18 mouse cellular contexts compared by ENCODE assay signal in the genomic region with DNA sequence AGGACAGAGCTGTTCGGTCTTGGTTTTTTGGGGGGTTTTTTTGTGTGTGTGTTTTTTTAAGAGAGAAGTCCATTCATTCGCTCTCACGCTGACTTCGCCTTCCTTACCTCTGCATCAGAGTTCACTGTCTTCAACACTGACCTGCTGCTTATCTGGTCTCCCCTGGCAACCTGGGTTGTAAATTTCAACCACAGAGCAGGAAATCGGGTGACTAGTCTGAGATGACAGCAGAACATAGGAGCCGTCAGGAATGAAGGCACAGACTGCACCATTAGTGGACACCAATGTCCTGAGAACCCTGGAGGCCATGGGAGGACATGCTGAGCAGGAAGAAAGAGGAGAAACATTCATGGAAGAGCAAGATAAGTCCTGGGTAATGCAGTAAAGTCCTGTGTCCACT. TPM values are rescaled to one million over a fixed set of nuclear protein-coding genes. Genes with fewer than 3 reads are reported as not detected.
A peak's percentile ranks its signal among the peaks of the same experiment; 100 is the strongest.
DNase-seq lines count a peak whose midpoint lies in the region; ATAC-seq lines count a peak whose summit lies in the region.
"Had no signal": no experiment of that assay in that cellular context is flagged by ENCODE, and none has a peak within 500 bp of the region (broad histone marks: within the 10 kb centered on the region; RNA-seq: fewer than 3 reads in every experiment).

No protein-coding gene starts in this region.

- H3K36me3 ChIP-seq in heart, embryonic 10.5 days, result 0 out of 2 replicates have a peak, but pooled peaks cover 8% of the 10 kb centered on the region
- H3K36me3 ChIP-seq in kidney, embryonic 16.5 days (ENCODE audit: insufficient read depth, low read length), result no peaks in the 10 kb centered on the region
- no peaks in the 10 kb centered on the region for H3K36me3 ChIP-seq in kidney, embryonic 14.5 days (ENCODE audit: control insufficient read depth, insufficient read depth, low read length)
- H3K36me3 ChIP-seq in intestine, embryonic 14.5 days (ENCODE audit: control insufficient read depth, insufficient read depth, low read length), result no peaks in the 10 kb centered on the region
- no peaks in the 10 kb centered on the region for H3K36me3 ChIP-seq in stomach, embryonic 16.5 days (ENCODE audit: control insufficient read depth, insufficient read depth, low read length)
- H3K36me3 ChIP-seq: neural tube, embryonic 13.5 days had no signal

- H3K4me1 ChIP-seq in heart, embryonic 10.5 days, result peaks cover 47% of the 10 kb centered on the region
- peaks cover 6% of the 10 kb centered on the region for H3K4me1 ChIP-seq in kidney, embryonic 16.5 days (ENCODE audit: insufficient read depth, low read length)
- peaks cover 8% of the 10 kb centered on the region; the same call in 1 of the 2 replicates for H3K4me1 ChIP-seq in kidney, embryonic 14.5 days (ENCODE audit: control insufficient read depth, insufficient read depth, low read length)
- 0 out of 2 replicates have a peak, but pooled peaks cover 5% of the 10 kb centered on the region for H3K4me1 ChIP-seq in intestine, embryonic 14.5 days (replicated peaks; ENCODE audit: control insufficient read depth, insufficient read depth, low read length)
- H3K4me1 ChIP-seq in stomach, embryonic 16.5 days (ENCODE audit: control insufficient read depth, insufficient read depth, low read length), result 0 out of 2 replicates have a peak, but pooled peaks cover 6% of the 10 kb centered on the region
- H3K4me1 ChIP-seq: neural tube, embryonic 13.5 days had no signal

- no peaks in the 10 kb centered on the region for H3K9me3 ChIP-seq in heart, embryonic 10.5 days
- H3K9me3 ChIP-seq in kidney, embryonic 16.5 days (ENCODE audit: low read length), result no peaks in the 10 kb centered on the region
- H3K9me3 ChIP-seq in kidney, embryonic 14.5 days (ENCODE audit: control insufficient read depth, low read length), result no peaks in the 10 kb centered on the region
- H3K9me3 ChIP-seq in intestine, embryonic 14.5 days (ENCODE audit: control insufficient read depth, low read length), result no peaks in the 10 kb centered on the region
- no peaks in the 10 kb centered on the region for H3K9me3 ChIP-seq in stomach, embryonic 16.5 days (replicated peaks; ENCODE audit: control insufficient read depth, low read length)
- H3K9me3 ChIP-seq: limb, embryonic 10.5 days; neural tube, embryonic 13.5 days had no signal

- no peaks in the 10 kb centered on the region for H3K27me3 ChIP-seq in heart, embryonic 10.5 days (ENCODE audit: insufficient read depth, poor library complexity, severe bottlenecking)
- no peaks in the 10 kb centered on the region for H3K27me3 ChIP-seq in kidney, embryonic 16.5 days (ENCODE audit: insufficient read depth, low read length)
- no peaks in the 10 kb centered on the region for H3K27me3 ChIP-seq in kidney, embryonic 14.5 days (ENCODE audit: control insufficient read depth, insufficient read depth, low read length)
- no peaks in the 10 kb centered on the region for H3K27me3 ChIP-seq in intestine, embryonic 14.5 days (replicated peaks; ENCODE audit: control insufficient read depth, insufficient read depth, low read length)
- no peaks in the 10 kb centered on the region for H3K27me3 ChIP-seq in stomach, embryonic 16.5 days (ENCODE audit: control insufficient read depth, insufficient read depth, low read length)
- H3K27me3 ChIP-seq: neural tube, embryonic 13.5 days; Patski had no signal

- H3K4me2 ChIP-seq in kidney, embryonic 16.5 days (replicated peaks; ENCODE audit: low read depth, low read length), result no peak overlapping the region
- no peak overlapping the region for H3K4me2 ChIP-seq in kidney, embryonic 14.5 days (replicated peaks; ENCODE audit: low read depth, low read length)
- no peak overlapping the region for H3K4me2 ChIP-seq in intestine, embryonic 14.5 days (ENCODE audit: low read length)
- no peak overlapping the region for H3K4me2 ChIP-seq in stomach, embryonic 16.5 days (ENCODE audit: low read depth, low read length)
- H3K4me2 ChIP-seq: neural tube, embryonic 13.5 days had no signal

- peak; percentile 18; the same call in 1 of the 2 replicates for ATAC-seq in kidney, embryonic 16.5 days (ENCODE audit: low FRiP score, low TSS enrichment)
- no peak for ATAC-seq in kidney, embryonic 14.5 days (ENCODE audit: low FRiP score, low TSS enrichment)
- ATAC-seq in intestine, embryonic 14.5 days (replicated peaks; ENCODE audit: low FRiP score, low TSS enrichment, low read depth), result peak; percentile 74; the same call in 1 of the 2 replicates
- ATAC-seq in stomach, embryonic 16.5 days (ENCODE audit: insufficient read depth, low FRiP score), result peak; percentile 62
- ATAC-seq: forebrain, embryonic 14.5 days; hindbrain, embryonic 16.5 days; Patski had no signal

- intact Hi-C loops in heart, postnatal 36 days (cut with DNase I), result no loop called here

- DNase-seq in heart, embryonic 10.5 days (ENCODE audit: low spot score), result peak; percentile 84
- DNase-seq in heart, postnatal 36 days, result no peak
- DNase-seq in intestine, embryonic 14.5 days (ENCODE audit: low spot score), result peak; percentile 63
- DNase-seq in left cerebral cortex, adult 18-20 months (ENCODE audit: low spot score in 2 of 2), result no peak
- DNase-seq: B cell, adult 2 months; cerebellum, adult 9-11 months; kidney, adult 9 months; lung, postnatal 14 days had no signal

- peak overlapping the region; percentile 49; the same call in 1 of the 2 replicates for H3K27ac ChIP-seq in heart, embryonic 10.5 days
- 0 out of 2 replicates have a peak overlapping the region, but pooled peaks have one; percentile 9 for H3K27ac ChIP-seq in kidney, embryonic 16.5 days (ENCODE audit: low read length)
- H3K27ac ChIP-seq in kidney, embryonic 14.5 days (ENCODE audit: low read depth, low read length), result no peak overlapping the region
- no peak overlapping the region for H3K27ac ChIP-seq in intestine, embryonic 14.5 days (ENCODE audit: low read depth)
- no peak overlapping the region for H3K27ac ChIP-seq in stomach, embryonic 16.5 days (ENCODE audit: low read length)
- H3K27ac ChIP-seq: limb, embryonic 10.5 days; liver, embryonic 14.5 days; midbrain, embryonic 10.5 days; neural tube, embryonic 13.5 days had no signal

- 30% methylated on average over 6 of the region's 6 CpGs for WGBS in heart, embryonic 10.5 days
- WGBS in kidney, embryonic 16.5 days, result 47% methylated on average over 6 of the region's 6 CpGs
- WGBS in kidney, embryonic 14.5 days, result 43% methylated on average over 6 of the region's 6 CpGs
- WGBS in intestine, embryonic 14.5 days, result 50% methylated on average over 6 of the region's 6 CpGs
- 53% methylated on average over 6 of the region's 6 CpGs for WGBS in stomach, embryonic 16.5 days

- H3K9ac ChIP-seq in kidney, embryonic 16.5 days (replicated peaks; ENCODE audit: low read length), result no peak overlapping the region
- H3K9ac ChIP-seq in kidney, embryonic 14.5 days (ENCODE audit: low read depth, low read length), result no peak overlapping the region
- no peak overlapping the region for H3K9ac ChIP-seq in intestine, embryonic 14.5 days (ENCODE audit: low read length)
- no peak overlapping the region for H3K9ac ChIP-seq in stomach, embryonic 16.5 days (ENCODE audit: low read length)
- H3K9ac ChIP-seq: liver, embryonic 14.5 days; neural tube, embryonic 13.5 days had no signal

- no peak overlapping the region for H3K4me3 ChIP-seq in heart, embryonic 10.5 days
- H3K4me3 ChIP-seq in kidney, embryonic 16.5 days (ENCODE audit: low read length), result no peak overlapping the region
- no peak overlapping the region for H3K4me3 ChIP-seq in kidney, embryonic 14.5 days (ENCODE audit: low read length)
- no peak overlapping the region for H3K4me3 ChIP-seq in intestine, embryonic 14.5 days (ENCODE audit: low read depth, low read length)
- no peak overlapping the region for H3K4me3 ChIP-seq in stomach, embryonic 16.5 days (replicated peaks; ENCODE audit: low read length)
- H3K4me3 ChIP-seq: limb, embryonic 10.5 days; midbrain, embryonic 10.5 days; neural tube, embryonic 13.5 days had no signal

RNA-seq across cellular contexts. Expression of a gene that starts 51.1 kb away (rescaled TPM):
- polyA plus RNA-seq in heart, embryonic 10.5 days (2016; fragmentation: Nextera tagmentation; extraction: Ambion mirVana), result 45.2 and 51.3 TPM in 2 replicates
- 10 to 100 TPM; 67.5 to 80.3 TPM for total RNA-seq in heart, postnatal 36 days (2021)
- polyA plus RNA-seq in kidney, embryonic 16.5 days (2015; fragmentation: Nextera tagmentation; extraction: Ambion mirVana), result 11.7 and 14.9 TPM in 2 replicates
- polyA plus RNA-seq in kidney, embryonic 14.5 days (2014; fragmentation: Nextera tagmentation; extraction: Ambion mirVana), result 20.7 and 30.0 TPM in 2 replicates
- 15.3 and 18.3 TPM in 2 replicates for polyA plus RNA-seq in intestine, embryonic 14.5 days (2014; fragmentation: Nextera tagmentation; extraction: Ambion mirVana)
- polyA plus RNA-seq in stomach, embryonic 16.5 days (2015; fragmentation: Nextera tagmentation; extraction: Ambion mirVana), result 8.6 and 9.4 TPM in 2 replicates
- 10 to 100 TPM; 92.7 to 94.7 TPM for total RNA-seq in left cerebral cortex, adult 18-20 months (2021)

Comparison
In these comparisons a context has a peak if more than half of its experiments do, and no peak if none do; other contexts are left out.
1. DNase-seq: peak in heart, embryonic 10.5 days (single experiment) and intestine, embryonic 14.5 days (single experiment); none in heart, postnatal 36 days (0 of 2) and left cerebral cortex, adult 18-20 months (0 of 2).
2. H3K27ac ChIP-seq: peak in heart, embryonic 10.5 days (single experiment) and kidney, embryonic 16.5 days (single experiment); none in kidney, embryonic 14.5 days (single experiment), intestine, embryonic 14.5 days (single experiment) and stomach, embryonic 16.5 days (single experiment).